Mouse (Mus musculus) brain, embryonic 18.5 days (tissue): ENCODE measurements around the gene Tmem63a.
"Not testable (repeated sequence)": the region's sequence is repeated elsewhere in the genome, so short reads cannot be mapped to it uniquely, and the experiment has no call there.

Experiments used
- DNase-seq: peaks from one replicate; pipeline ENCODE4 v3.0.0-alpha.2; 2012; ENCODE audit warnings: low read depth, low spot score

Gene Tmem63a

GRCm38 (mm10) chr1:180957989-180958388, 15.8 kb downstream of the Tmem63a start:
- no peak for DNase-seq

GRCm38 (mm10) chr1:180958797-180959196, 16.7 kb downstream of the Tmem63a start:
- DNase-seq: no peak

DNA sequence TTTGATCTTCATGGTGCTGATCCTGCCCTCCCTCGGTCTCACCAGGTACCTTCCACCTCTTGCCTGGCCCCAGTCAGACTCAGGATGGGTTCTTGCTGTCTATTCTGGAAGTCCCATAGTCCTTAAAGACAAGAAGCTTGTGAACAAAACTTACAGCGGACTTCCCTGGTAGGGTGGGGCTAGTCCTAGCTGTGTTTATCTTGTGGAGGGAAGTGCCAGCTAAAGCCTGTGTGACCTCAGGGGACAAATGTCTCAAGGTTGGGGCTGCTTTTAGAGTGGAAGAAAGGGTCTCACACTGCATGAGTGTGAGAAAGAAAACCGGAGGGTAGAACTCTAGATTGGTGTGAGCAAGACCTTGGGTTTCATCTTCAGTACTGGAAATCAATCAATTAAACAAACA, 23.6 kb downstream of the Tmem63a start:
- no peak for DNase-seq

DNA sequence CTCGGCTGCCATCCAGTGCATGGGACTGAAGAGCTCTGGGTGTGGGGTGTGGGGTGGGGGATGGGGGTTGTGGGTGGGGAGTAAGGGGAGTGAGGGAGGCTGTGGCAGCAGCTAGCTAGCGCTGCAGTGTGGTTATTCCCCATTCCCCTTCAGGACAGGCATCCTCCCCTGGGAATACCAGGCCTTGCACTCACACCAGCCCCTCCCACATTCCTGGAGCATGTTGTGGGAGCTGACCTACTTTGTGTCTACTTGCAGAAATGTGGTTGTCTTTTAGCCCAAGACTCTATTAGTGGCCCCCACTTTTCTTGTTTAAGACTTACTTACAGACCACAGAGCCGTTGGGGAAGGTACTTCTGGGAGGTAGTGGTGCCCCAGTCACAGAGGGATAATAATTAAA, 24.4 kb downstream of the Tmem63a start:
- DNase-seq: no peak

DNA sequence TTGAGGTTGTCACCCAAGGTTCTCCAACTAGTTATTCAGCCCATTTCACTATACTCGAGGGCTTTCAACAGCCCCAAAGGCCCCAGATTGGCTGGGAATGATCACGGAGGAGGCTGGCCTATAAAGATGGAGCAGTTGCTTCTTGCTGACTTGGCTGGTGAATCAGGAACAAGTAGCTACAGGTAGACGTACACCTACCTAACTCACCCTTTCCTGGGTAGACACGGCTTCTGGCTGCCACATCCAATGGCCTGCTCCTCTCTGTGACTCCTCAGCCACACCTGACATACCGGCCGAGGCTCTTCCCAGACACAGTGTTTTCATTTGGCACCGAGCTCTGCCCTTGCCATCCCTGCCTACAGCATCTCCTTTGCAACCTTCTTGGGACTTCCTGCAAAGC, 25.1 kb downstream of the Tmem63a start:
- DNase-seq: no peak

DNA sequence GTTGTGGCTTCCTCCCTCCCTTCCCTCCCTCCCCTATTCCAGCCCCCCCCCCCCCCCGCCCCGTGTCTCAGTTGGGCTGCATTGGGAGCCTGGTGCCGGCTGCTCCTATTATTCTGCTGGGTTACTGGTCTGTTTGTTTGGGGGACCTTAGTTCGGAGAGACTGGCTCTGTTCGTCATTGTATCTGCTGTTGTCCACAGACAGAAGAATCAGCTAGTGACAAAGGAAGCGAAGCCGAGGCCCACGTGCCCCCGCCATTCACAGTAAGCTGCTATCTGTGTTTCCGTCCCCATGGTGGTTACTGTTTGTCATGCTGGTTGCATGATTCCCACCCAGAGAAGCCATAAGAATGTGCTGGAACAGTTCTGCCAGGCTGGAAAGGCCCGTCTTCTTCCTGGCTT, 30.8 kb downstream of the Tmem63a start:
- DNase-seq: no peak

DNA sequence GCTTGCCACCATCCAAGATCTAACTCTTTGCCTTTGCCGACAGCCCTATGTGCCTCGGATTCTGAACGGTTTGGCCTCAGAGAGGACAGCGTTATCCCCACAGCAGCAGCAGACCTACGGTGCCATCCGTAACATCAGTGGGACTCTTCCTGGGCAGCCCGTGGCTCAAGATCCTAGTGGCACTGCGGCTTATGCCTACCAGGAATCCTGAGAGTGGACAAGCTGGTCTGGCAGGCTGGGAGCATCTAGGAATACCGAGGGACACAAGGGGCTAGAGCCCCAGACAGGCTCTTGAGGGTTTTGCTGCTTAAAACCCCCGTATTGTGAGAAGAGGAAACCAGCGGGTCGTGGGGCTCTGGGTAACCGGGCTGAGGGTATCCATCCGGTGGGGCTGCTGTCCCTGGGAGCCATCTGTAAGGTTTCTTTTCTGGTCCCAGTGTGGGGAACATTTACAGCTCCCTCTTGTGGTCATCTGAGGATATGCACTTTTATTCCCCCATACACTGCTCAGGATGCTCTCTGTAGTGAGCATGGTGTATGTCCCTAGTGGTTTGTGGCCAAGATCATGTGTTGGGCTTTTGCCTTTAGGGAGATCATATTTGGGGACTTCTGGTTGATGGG, 32.1 kb downstream of the Tmem63a start:
- no peak for DNase-seq

GRCm38 (mm10) chr1:180976110-180976679, 34.1 kb downstream of the Tmem63a start:
- no peak for DNase-seq

GRCm38 (mm10) chr1:180979484-180980251, 37.5 kb downstream of the Tmem63a start:
- DNase-seq: no peak

DNA sequence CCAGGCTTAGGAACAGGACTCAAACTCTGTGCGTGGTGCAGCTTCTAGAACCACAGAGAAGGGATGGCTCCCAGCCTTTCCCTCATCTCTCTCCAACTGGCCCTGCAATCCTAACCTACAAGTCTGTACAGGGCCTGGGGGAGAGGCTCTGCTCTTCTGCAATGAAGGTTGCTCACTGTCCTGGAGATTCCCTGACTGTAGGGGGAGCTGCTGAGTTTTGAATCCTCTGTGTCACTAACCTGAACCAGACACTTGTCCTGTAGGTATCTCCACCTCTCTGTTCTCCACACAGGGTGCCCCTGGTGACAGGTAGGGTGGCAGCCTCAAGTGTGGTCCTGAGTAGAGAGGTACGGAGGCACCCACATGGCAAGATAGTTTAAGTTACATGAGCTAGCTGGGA, 38.3 kb downstream of the Tmem63a start:
- DNase-seq: no peak

DNA sequence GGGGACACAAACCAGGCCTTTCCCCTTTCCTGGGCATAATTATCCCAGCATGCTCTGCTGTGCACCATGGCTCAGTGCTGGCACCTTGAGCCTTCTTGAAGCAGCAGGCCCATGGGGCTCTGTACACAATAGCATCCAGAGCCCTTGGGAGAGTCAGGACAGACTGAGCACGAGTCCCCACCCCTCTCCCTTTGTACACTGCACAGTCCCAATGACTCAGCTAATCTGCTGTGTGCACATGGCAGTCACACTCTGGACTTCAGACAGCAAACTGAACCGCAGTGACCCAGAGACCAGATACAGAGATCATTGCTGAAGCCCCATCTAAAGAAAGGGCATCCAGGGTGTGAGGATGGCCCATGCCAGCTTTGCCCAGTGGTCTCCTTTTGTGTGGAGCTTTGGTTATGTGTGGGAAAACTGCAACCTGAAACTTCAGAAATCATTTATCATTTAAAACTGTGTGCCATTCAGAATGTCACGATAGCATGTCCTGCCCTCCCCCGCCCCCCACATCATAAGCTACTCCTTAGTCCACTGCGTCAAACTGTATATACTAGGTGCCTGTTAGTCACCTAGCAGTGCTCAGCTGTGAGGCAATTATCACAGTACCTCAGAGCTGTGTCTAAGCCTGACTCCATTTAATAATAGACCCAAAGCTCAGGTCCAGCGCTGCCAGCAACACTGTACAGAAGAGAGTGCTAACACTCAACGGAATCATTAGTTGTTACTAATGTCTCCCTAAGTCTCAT, 39.3 kb downstream of the Tmem63a start:
- not testable (repeated sequence) for DNase-seq

DNA sequence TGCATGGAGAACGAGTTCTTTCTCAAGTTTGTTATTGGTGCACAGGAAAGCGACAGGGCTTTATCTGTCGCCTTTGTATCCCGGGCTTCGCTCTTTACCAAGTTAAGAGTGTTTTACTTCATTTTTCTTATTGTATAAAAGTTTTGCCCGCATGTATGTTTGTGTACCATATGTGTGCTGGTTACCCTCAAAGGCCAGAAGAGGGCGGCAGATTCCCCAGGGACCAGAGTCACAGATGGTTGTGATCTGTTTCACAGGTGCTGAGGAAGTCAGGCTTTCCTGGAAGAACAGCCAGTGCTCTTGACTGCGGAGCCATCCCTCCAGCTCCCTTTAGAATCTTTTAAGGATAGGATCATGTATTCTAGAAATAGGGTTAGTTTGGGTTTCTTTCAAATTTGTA, 44.6 kb downstream of the Tmem63a start:
- DNase-seq: no peak

DNA sequence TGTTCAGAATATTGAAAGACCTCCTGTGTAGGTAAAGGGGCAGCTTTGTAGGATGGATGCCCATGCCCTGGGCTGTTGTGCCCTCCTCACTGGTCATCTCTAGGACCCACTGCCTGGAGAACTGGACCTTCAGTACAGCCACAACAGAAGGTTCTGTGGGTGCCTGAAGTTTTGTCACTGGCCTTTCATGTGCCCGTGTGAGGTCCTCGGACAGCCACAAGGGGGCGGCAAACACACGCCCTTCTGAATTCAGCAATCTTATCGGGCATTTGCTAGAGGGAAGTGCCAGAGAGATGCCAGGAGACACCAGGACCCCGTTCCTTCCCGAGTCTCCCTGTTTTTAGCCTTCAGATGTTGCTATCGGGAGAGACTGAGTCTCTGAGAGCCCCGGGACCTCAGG, 45.6 kb downstream of the Tmem63a start:
- peak; percentile 20 for DNase-seq

DNA sequence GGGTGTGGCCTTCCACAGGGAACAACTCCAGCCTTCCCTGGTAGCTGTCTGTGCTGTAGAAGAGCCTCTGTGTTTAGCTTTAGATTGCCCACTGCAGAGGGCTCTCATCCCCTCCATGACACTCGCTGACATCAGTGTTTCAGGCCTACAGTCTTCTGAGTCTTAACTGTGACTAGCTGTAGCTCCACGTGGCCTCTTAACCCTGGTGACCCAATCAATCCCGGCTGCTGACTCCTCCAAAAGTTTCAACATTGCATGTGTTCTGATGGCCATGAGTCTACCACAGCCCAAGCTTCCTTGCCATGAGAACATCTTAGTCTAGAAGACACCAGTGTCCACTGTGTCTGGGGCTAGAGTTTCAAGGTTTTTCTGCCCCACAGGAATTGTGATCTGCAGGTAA, 48.5 kb downstream of the Tmem63a start:
- no peak for DNase-seq

DNA sequence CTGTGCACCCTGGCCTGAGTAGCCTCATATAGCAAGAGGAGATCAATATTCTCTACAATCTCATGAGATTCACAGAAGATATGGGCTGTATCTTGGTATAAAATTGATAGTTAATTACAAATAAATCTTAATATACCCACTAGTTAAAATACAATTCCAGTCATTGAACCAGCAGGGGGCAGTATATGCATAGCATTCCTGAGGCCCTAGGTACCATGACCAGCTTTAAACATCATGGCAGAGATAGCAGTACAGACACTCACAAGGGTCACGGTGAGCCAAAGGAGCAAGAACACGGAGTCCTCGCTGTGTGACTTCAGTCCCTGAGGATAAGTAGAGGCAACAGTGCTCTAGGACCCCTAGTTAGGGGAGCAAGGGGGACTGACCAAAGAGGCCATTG, 50.0 kb downstream of the Tmem63a start:
- DNase-seq: no peak

DNA sequence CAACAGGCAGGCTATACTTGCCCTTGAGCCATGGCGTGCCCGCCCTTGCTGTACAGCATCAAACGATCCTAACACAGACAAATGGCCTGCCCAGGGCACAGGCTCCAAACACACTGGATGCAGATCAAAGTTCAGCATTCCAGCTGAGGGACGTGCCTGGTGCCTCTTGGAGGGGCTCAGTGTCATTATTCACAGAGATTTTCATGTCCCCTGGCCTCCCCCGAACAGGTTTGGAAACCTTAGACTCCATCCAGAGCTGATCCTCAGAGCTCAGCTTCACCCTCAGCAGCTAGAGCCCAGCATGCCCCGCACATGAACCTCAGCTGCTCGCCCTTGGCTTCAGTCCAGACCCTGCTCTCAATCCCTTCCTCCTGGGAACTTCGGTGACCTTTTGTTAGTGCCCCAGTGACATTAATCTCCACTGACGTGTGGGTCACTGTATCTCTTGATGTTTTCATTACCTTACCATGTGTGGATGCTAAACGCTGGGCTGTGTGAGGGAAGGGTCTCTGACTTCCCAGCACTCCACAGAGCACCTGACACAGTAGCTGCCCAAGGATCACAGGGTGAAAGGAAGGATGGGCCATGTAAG, 58.5 kb downstream of the Tmem63a start:
- DNase-seq: no peak

GRCm38 (mm10) chr1:181001217-181001616, 59.1 kb downstream of the Tmem63a start:
- no peak for DNase-seq

DNA sequence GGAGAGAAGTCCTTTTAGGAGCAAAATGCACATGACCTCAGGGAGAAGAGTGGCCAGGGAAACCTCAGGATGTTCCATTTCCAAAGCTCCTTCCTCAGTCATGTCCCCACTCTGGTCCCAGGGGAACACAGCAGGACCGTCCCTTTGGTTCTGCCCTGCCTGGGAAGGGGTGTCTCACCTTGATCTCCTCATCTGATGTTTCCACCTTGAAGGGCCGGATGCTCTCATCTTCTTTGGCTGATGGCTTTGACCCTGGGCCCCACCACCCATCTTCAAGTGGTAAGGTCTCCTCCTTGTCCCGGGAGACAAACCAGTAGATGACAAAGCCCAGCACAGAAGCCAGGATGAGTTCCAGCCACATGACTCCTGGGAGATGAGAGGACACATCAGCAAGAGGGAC, 59.5 kb downstream of the Tmem63a start:
- no peak for DNase-seq

DNA sequence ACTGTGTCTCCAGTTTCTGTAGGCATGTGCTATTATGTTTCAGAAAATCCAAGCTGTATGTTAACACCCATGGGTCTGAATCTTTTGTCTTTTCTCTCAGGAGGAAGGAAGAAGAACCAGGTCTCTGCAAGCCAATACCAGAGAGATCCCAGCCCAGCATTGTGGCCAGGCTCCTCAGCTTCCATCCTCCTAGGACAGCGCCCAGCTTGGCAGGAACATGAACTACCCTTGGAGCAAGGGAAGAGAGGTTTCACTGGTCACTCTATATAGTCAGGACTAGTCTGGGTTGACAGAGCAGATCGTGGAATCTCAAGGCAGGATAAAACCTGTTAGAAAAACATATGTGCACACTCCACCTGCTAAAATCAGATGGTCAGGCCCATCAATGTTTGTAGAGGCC, 61.6 kb downstream of the Tmem63a start:
- no peak for DNase-seq

- no peak for DNase-seq
These were observed 63.2 kb downstream of the Tmem63a start for GRCm38 (mm10) chr1:181005331-181005730.

DNA sequence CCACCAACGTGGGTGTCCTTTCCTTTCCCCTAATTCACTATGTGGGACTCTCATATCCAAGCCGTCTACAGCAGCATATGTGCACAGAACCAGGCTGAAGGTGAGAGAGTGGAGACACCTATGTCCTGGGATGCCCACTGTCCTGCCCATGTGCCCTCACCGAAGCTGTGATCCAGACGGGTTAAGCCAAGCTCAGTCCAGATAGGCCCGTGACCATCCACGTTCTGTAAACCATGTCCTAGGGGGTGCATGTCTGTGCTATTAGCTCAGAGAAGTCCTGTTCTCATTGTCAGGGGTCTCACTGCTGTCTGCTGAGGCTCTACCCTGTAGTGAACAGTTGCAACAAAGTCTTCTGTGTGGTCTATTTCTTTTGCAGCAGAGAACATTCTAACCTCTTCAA, 65.7 kb downstream of the Tmem63a start:
- no peak for DNase-seq

DNA sequence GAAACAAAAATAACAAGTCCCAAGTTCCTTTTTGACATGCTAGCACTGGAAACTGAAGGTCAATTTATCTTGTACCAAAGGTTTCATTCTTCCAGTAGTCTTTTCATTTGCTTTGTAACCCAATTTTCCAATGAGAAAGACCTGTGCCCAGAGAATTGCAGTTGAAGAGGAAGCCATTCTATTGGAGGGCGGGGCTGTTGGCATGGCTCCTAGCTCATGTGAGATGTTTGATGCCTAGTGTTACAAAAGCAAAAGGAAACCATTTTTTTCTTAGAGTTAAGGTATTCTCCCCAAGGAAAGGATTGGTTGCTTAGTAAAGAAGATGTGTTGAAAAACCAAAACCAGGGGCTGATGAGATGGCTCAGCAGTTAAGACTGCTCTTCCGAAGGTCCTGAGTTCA, 66.1 kb downstream of the Tmem63a start:
- DNase-seq: no peak
